19 mouse cellular contexts compared by ENCODE assay signal in the genomic region with DNA sequence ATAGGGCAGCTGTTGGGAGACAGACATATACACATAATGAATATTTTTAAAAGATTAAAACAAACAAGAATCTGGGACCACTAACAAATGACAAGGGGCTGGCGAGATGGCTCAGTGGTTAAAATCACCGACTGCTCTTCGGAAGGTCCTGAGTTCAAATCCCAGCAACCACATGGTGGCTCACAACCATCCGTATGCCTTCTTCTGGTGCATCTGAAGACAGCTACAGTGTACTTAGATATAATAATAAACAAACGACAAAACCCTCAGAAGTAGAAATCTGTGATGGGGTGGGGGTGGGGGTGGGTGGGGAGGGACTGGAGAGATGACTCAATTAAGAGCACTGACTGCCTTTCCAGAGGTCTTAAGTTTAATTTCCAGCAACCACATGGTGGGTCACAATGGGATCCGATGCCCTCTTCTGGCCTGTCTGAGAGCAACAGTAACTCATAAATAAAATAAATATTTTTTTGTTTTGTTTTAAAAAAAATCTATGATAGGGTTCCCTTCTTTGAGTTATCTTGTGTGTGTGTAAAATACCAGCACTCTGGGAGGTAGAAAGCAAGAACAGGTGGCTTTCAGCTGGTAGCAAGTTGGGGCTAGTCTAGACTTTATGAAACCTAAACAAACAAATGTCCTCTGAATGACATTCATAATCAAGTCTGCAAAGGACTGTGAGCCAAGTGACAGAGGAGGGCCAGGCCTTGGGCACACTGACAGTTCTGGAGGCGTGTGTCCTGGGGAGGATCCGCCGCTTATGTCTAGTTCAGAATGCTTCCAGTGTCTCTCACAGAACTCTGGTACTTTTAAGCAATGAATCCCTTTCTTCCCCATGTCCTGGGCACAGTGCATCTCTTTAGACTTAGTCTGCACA. TPM values are rescaled to one million over a fixed set of nuclear protein-coding genes. Genes with fewer than 3 reads are reported as not detected.
A peak's percentile ranks its signal among the peaks of the same experiment; 100 is the strongest.
DNase-seq lines count a peak whose midpoint lies in the region; ATAC-seq and TF ChIP-seq lines count a peak whose summit lies in the region.
"Had no signal": no experiment of that assay in that cellular context is flagged by ENCODE, and none has a peak within 500 bp of the region (broad histone marks: within the 10 kb centered on the region; RNA-seq: fewer than 3 reads in every experiment).

No protein-coding gene starts in this region.

- ATAC-seq in forebrain, embryonic 11.5 days (replicated peaks; ENCODE audit: low FRiP score) = no peak
- ATAC-seq in heart, postnatal 0 days (ENCODE audit: insufficient read depth, low read depth) = peak; percentile 48; the same call in 1 of the 2 replicates
- peak; percentile 37; the same call in 1 of the 2 replicates for ATAC-seq in lung, embryonic 16.5 days (ENCODE audit: low read depth)
- ATAC-seq: forebrain, postnatal 0 days; liver, embryonic 12.5 days; Patski had no signal

- WGBS in forebrain, embryonic 11.5 days = 92% methylated on average over 9 of the region's 9 CpGs
- 92% methylated on average over 9 of the region's 9 CpGs for WGBS in forebrain, embryonic 10.5 days
- WGBS in heart, postnatal 0 days = 75% methylated on average over 9 of the region's 9 CpGs
- 70% methylated on average over 9 of the region's 9 CpGs for WGBS in lung, embryonic 16.5 days

- no peak for TF ChIP-seq CTCF in heart, postnatal 0 days (IDR thresholded peaks at IDR 0.05; ENCODE audit: low read depth)

- no peak overlapping the region for H3K4me2 ChIP-seq in forebrain, embryonic 11.5 days (ENCODE audit: low read depth, low read length, severe bottlenecking)
- no peak overlapping the region for H3K4me2 ChIP-seq in heart, postnatal 0 days (ENCODE audit: low read depth, low read length)
- H3K4me2 ChIP-seq in lung, embryonic 16.5 days (ENCODE audit: low read depth, low read length) = no peak overlapping the region
- H3K4me2 ChIP-seq: liver, embryonic 12.5 days had no signal

- H3K9me3 ChIP-seq in forebrain, embryonic 11.5 days (ENCODE audit: control insufficient read depth, low read length) = no peaks in the 10 kb centered on the region
- no peaks in the 10 kb centered on the region for H3K9me3 ChIP-seq in forebrain, embryonic 10.5 days
- H3K9me3 ChIP-seq in heart, postnatal 0 days (replicated peaks; ENCODE audit: control insufficient read depth, low read length) = no peaks in the 10 kb centered on the region
- no peaks in the 10 kb centered on the region for H3K9me3 ChIP-seq in lung, embryonic 16.5 days (ENCODE audit: control insufficient read depth, low read length)
- H3K9me3 ChIP-seq: hindbrain, embryonic 10.5 days; liver, embryonic 12.5 days had no signal

- H3K4me3 ChIP-seq in forebrain, embryonic 11.5 days (ENCODE audit: low read depth, low read length) = no peak overlapping the region
- H3K4me3 ChIP-seq in forebrain, embryonic 10.5 days = no peak overlapping the region
- H3K4me3 ChIP-seq in heart, postnatal 0 days (ENCODE audit: low read depth, low read length) = no peak overlapping the region
- no peak overlapping the region for H3K4me3 ChIP-seq in lung, embryonic 16.5 days (ENCODE audit: low read length)
- H3K4me3 ChIP-seq: hindbrain, embryonic 10.5 days; liver, embryonic 12.5 days had no signal

- H3K27me3 ChIP-seq in forebrain, embryonic 11.5 days (ENCODE audit: control insufficient read depth, insufficient read depth, low read length) = no peaks in the 10 kb centered on the region
- H3K27me3 ChIP-seq in forebrain, embryonic 10.5 days (ENCODE audit: poor library complexity, severe bottlenecking) = no peaks in the 10 kb centered on the region
- no peaks in the 10 kb centered on the region for H3K27me3 ChIP-seq in heart, postnatal 0 days (ENCODE audit: control insufficient read depth, insufficient read depth, low read length)
- no peaks in the 10 kb centered on the region for H3K27me3 ChIP-seq in lung, embryonic 16.5 days (ENCODE audit: control insufficient read depth, insufficient read depth, low read depth, low read length)
- H3K27me3 ChIP-seq: liver, embryonic 12.5 days; Patski had no signal

- no peak overlapping the region for H3K9ac ChIP-seq in forebrain, embryonic 11.5 days (ENCODE audit: low read length)
- H3K9ac ChIP-seq in heart, postnatal 0 days (replicated peaks; ENCODE audit: low read depth, low read length) = no peak overlapping the region
- no peak overlapping the region for H3K9ac ChIP-seq in lung, embryonic 16.5 days (ENCODE audit: low read length)
- H3K9ac ChIP-seq: forebrain, postnatal 0 days; liver, embryonic 12.5 days had no signal

- H3K36me3 ChIP-seq in forebrain, embryonic 11.5 days (ENCODE audit: control insufficient read depth, insufficient read depth, low read length) = peaks cover 8% of the 10 kb centered on the region; the same call in 1 of the 2 replicates
- peaks cover 73% of the 10 kb centered on the region for H3K36me3 ChIP-seq in forebrain, embryonic 10.5 days (replicated peaks)
- H3K36me3 ChIP-seq in heart, postnatal 0 days (replicated peaks; ENCODE audit: control insufficient read depth, insufficient read depth, low read length) = peaks cover 48% of the 10 kb centered on the region
- peaks cover 36% of the 10 kb centered on the region for H3K36me3 ChIP-seq in lung, embryonic 16.5 days (ENCODE audit: control insufficient read depth, insufficient read depth, low read length)

- no peak overlapping the region for H3K27ac ChIP-seq in forebrain, embryonic 11.5 days (ENCODE audit: low read depth, low read length)
- H3K27ac ChIP-seq in forebrain, embryonic 10.5 days = no peak overlapping the region
- H3K27ac ChIP-seq in heart, postnatal 0 days (ENCODE audit: low read depth) = peak overlapping the region; percentile 5; the same call in 1 of the 2 replicates
- H3K27ac ChIP-seq in lung, embryonic 16.5 days (ENCODE audit: low read length) = no peak overlapping the region
- H3K27ac ChIP-seq: hindbrain, embryonic 10.5 days; liver, embryonic 12.5 days had no signal

- no peaks in the 10 kb centered on the region for H3K4me1 ChIP-seq in forebrain, embryonic 11.5 days (replicated peaks; ENCODE audit: control insufficient read depth, insufficient read depth, low read length)
- H3K4me1 ChIP-seq in forebrain, embryonic 10.5 days = no peaks in the 10 kb centered on the region
- H3K4me1 ChIP-seq in heart, postnatal 0 days (ENCODE audit: control insufficient read depth, insufficient read depth) = no peaks in the 10 kb centered on the region
- H3K4me1 ChIP-seq in lung, embryonic 16.5 days (replicated peaks; ENCODE audit: control insufficient read depth, insufficient read depth, low read length) = no peaks in the 10 kb centered on the region
- H3K4me1 ChIP-seq: hindbrain, embryonic 10.5 days; liver, embryonic 12.5 days had no signal

- TF ChIP-seq EP300 in heart, postnatal 0 days (IDR thresholded peaks at IDR 0.05; ENCODE audit: low read depth) = no peak

- DNase-seq in forebrain, embryonic 11.5 days (ENCODE audit: low spot score) = peak; percentile 35
- DNase-seq in forebrain, embryonic 10.5 days (ENCODE audit: extremely low spot score, low spot score) = no peak
- DNase-seq in heart, postnatal 0 days (ENCODE audit: low spot score) = peak; percentile 24
- DNase-seq in heart, adult 8-10 months (ENCODE audit: low spot score) = no peak
- DNase-seq in lung, postnatal 25 days (ENCODE audit: low spot score) = no peak
- DNase-seq in 416B (ENCODE audit: low read depth) = peak; percentile 47
- DNase-seq in urinary bladder, adult 18-20 months (ENCODE audit: low spot score in 2 of 2) = no peak
- DNase-seq: adrenal gland, postnatal 36 days; cerebellum, adult 11-12 months; embryo, embryonic 11 days; forebrain, postnatal 0 days; kidney, adult 2 months; layer of hippocampus, adult 9-11 months; right cerebral cortex, postnatal 25 days; thymus, adult 2 months had no signal

RNA-seq across cellular contexts. Expression of gene Map1s, which starts 14.6 kb away (rescaled TPM):
- 57.3 and 59.9 TPM in 2 replicates for polyA plus RNA-seq in forebrain, embryonic 11.5 days (2014; fragmentation: Nextera tagmentation; extraction: Ambion mirVana)
- 69.1 and 69.3 TPM in 2 replicates for polyA plus RNA-seq in forebrain, embryonic 10.5 days (2016; fragmentation: Nextera tagmentation; extraction: Ambion mirVana)
- 32.6 and 35.6 TPM in 2 replicates for total RNA-seq in heart, postnatal 0 days (2014; rRNA removed; ENCODE audit: low replicate concordance)
- polyA plus RNA-seq in heart, postnatal 0 days (2015; fragmentation: Nextera tagmentation; extraction: Ambion mirVana) = 21.4 and 24.9 TPM in 2 replicates
- total RNA-seq in heart, adult 8-10 months (2022) = 10 to 100 TPM; 17.8 to 24.5 (median 20.6) TPM
- 45.9 and 49.2 TPM in 2 replicates for polyA plus RNA-seq in lung, embryonic 16.5 days (2015; fragmentation: Nextera tagmentation; extraction: Ambion mirVana)

RNA-seq across cellular contexts. Expression of gene Rpl18a, which starts 23.1 kb away (rescaled TPM):
- 2,879 and 3,145 TPM in 2 replicates for polyA plus RNA-seq in forebrain, embryonic 11.5 days (2014; fragmentation: Nextera tagmentation; extraction: Ambion mirVana)
- 3,478 and 3,689 TPM in 2 replicates for polyA plus RNA-seq in forebrain, embryonic 10.5 days (2016; fragmentation: Nextera tagmentation; extraction: Ambion mirVana)
- total RNA-seq in heart, postnatal 0 days (2014; rRNA removed; ENCODE audit: low replicate concordance) = 2,186 and 2,206 TPM in 2 replicates
- polyA plus RNA-seq in heart, postnatal 0 days (2015; fragmentation: Nextera tagmentation; extraction: Ambion mirVana) = 2,523 and 2,655 TPM in 2 replicates
- 1,000 to 10,000 TPM in 2 of 4 experiments, 100 to 1,000 TPM in 2; 938 to 1,102 (median 988) TPM for total RNA-seq in heart, adult 8-10 months (2022)
- polyA plus RNA-seq in lung, embryonic 16.5 days (2015; fragmentation: Nextera tagmentation; extraction: Ambion mirVana) = 5,017 and 5,100 TPM in 2 replicates

RNA-seq across cellular contexts. Expression of gene Slc5a5, which starts 27.7 kb away (rescaled TPM):
- polyA plus RNA-seq in forebrain, embryonic 11.5 days (2014; fragmentation: Nextera tagmentation; extraction: Ambion mirVana) = 0.43 and 0.44 TPM in 2 replicates
- polyA plus RNA-seq in forebrain, embryonic 10.5 days (2016; fragmentation: Nextera tagmentation; extraction: Ambion mirVana) = 0.36 and 0.38 TPM in 2 replicates
- total RNA-seq in heart, postnatal 0 days (2014; rRNA removed; ENCODE audit: low replicate concordance) = not detected in 2 replicates
- polyA plus RNA-seq in heart, postnatal 0 days (2015; fragmentation: Nextera tagmentation; extraction: Ambion mirVana) = 0.05 and 0.10 TPM in 2 replicates
- not detected for total RNA-seq in heart, adult 8-10 months (2022)
- 0.13 and 0.16 TPM in 2 replicates for polyA plus RNA-seq in lung, embryonic 16.5 days (2015; fragmentation: Nextera tagmentation; extraction: Ambion mirVana)
- total RNA-seq: adrenal gland, postnatal 36 days had no signal

RNA-seq across cellular contexts. Expression of gene Ccdc124, which starts 46.6 kb away (rescaled TPM):
- polyA plus RNA-seq in forebrain, embryonic 11.5 days (2014; fragmentation: Nextera tagmentation; extraction: Ambion mirVana) = 165 and 176 TPM in 2 replicates
- polyA plus RNA-seq in forebrain, embryonic 10.5 days (2016; fragmentation: Nextera tagmentation; extraction: Ambion mirVana) = 184 and 186 TPM in 2 replicates
- 12.6 and 32.0 TPM in 2 replicates for total RNA-seq in heart, postnatal 0 days (2014; rRNA removed; ENCODE audit: low replicate concordance)
- 77.9 and 79.5 TPM in 2 replicates for polyA plus RNA-seq in heart, postnatal 0 days (2015; fragmentation: Nextera tagmentation; extraction: Ambion mirVana)
- total RNA-seq in heart, adult 8-10 months (2022) = 10 to 100 TPM; 37.9 to 47.4 (median 45.7) TPM
- polyA plus RNA-seq in lung, embryonic 16.5 days (2015; fragmentation: Nextera tagmentation; extraction: Ambion mirVana) = 99.2 and 106 TPM in 2 replicates

RNA-seq across cellular contexts. Expression of gene Kcnn1, which starts 57.2 kb away (rescaled TPM):
- polyA plus RNA-seq in forebrain, embryonic 11.5 days (2014; fragmentation: Nextera tagmentation; extraction: Ambion mirVana) = 9.0 and 13.4 TPM in 2 replicates
- polyA plus RNA-seq in forebrain, embryonic 10.5 days (2016; fragmentation: Nextera tagmentation; extraction: Ambion mirVana) = 4.7 and 5.9 TPM in 2 replicates
- 7.5 and 25.2 TPM in 2 replicates for total RNA-seq in heart, postnatal 0 days (2014; rRNA removed; ENCODE audit: low replicate concordance)
- 3.4 TPM in 2 replicates for polyA plus RNA-seq in heart, postnatal 0 days (2015; fragmentation: Nextera tagmentation; extraction: Ambion mirVana)
- total RNA-seq in heart, adult 8-10 months (2022) = 10 to 100 TPM; 12.5 to 14.4 (median 13.2) TPM
- polyA plus RNA-seq in lung, embryonic 16.5 days (2015; fragmentation: Nextera tagmentation; extraction: Ambion mirVana) = 0.40 and 0.99 TPM in 2 replicates

Comparison
In these comparisons a context has a peak if more than half of its experiments do, and no peak if none do; other contexts are left out.
1. DNase-seq: peak in forebrain, embryonic 11.5 days (single experiment), heart, postnatal 0 days (single experiment) and 416B (single experiment); none in forebrain, embryonic 10.5 days (single experiment), heart, adult 8-10 months (single experiment), lung, postnatal 25 days (single experiment) and urinary bladder, adult 18-20 months (0 of 2).